Mouse (Mus musculus) heart, embryonic 16.5 days (tissue): Measurements from ENCODE around the gene Ankrd23. TPM values are rescaled to one million over a fixed set of nuclear protein-coding genes. Genes with fewer than 3 reads are reported as not detected.

Experiments used
- ATAC-seq: fragments of 200-750 bp; cut with Nextera tagmentation; replicated peaks from 2 replicates; pipeline ENCODE4 v1.8.0; 2017; ENCODE audit warnings: moderate number of reproducible peaks; ENCODE audit not compliant: insufficient read depth, low FRiP score; ENCODE audit errors: extremely low read depth
- H3K27ac ChIP-seq: fragments of 300-500 bp; sonication (generic); 2 replicates; pipeline ENCODE4 v1.5.1; 2014; ENCODE audit warnings: mild to moderate bottlenecking, low read length, control low read depth, moderate library complexity
- H3K27me3 ChIP-seq: fragments of 300-500 bp; sonication (generic); 2 replicates; pipeline ENCODE4 v1.6.1; 2014; ENCODE audit warnings: low read length, mixed read lengths; ENCODE audit not compliant: control insufficient read depth, insufficient read depth
- H3K36me3 ChIP-seq: fragments of 300-500 bp; sonication (generic); 2 replicates; pipeline ENCODE4 v1.6.1; 2014; ENCODE audit not compliant: control insufficient read depth, insufficient read depth
- H3K4me1 ChIP-seq: fragments of 300-500 bp; sonication (generic); 2 replicates; pipeline ENCODE4 v1.6.1; 2014; ENCODE audit warnings: low read length, mixed read lengths; ENCODE audit not compliant: control insufficient read depth, insufficient read depth
- H3K4me2 ChIP-seq: fragments of 300-500 bp; sonication (generic); 2 replicates; pipeline ENCODE4 v1.6.1; 2014; ENCODE audit warnings: low read depth, mild to moderate bottlenecking, control low read depth, low read length
- H3K4me3 ChIP-seq: fragments of 300-500 bp; sonication (generic); 2 replicates; pipeline ENCODE4 v1.5.1; 2014; ENCODE audit warnings: mild to moderate bottlenecking, control low read depth, low read length
- H3K9ac ChIP-seq: fragments of 300-500 bp; sonication (generic); 2 replicates; pipeline ENCODE4 v1.6.1; 2014; ENCODE audit warnings: low read length, control low read depth
- H3K9me3 ChIP-seq: fragments of 300-500 bp; sonication (generic); replicated peaks from 2 replicates; pipeline ENCODE4 v1.6.1; 2016; ENCODE audit warnings: low read length; ENCODE audit not compliant: control insufficient read depth
- WGBS: fragments of 180-500 bp; shearing (Covaris S2); extraction: QIAGEN DNeasy Blood & Tissue Kit; methylation state at CpG from one replicate; pipeline ENCODE4 v1.1.7; 2014; 5-methylcytosine and 5-hydroxymethylcytosine counted together
- microRNA-seq: library from miRNA; unstranded; fragments of <30 nt; microRNA quantifications from one replicate; pipeline ENCODE4, GENCODE M21; 2017
- polyA plus RNA-seq: library from polyadenylated mRNA; unstranded; fragments of >200 nt; fragmentation: Nextera tagmentation; extraction: Ambion mirVana; gene quantifications from 2 replicates; pipeline ENCODE4 v1.2.1, GENCODE M21; 2015

The Ankrd23 gene
- polyA plus RNA-seq, 1 experiment from 2014 or later, result 30.2 TPM

DNA sequence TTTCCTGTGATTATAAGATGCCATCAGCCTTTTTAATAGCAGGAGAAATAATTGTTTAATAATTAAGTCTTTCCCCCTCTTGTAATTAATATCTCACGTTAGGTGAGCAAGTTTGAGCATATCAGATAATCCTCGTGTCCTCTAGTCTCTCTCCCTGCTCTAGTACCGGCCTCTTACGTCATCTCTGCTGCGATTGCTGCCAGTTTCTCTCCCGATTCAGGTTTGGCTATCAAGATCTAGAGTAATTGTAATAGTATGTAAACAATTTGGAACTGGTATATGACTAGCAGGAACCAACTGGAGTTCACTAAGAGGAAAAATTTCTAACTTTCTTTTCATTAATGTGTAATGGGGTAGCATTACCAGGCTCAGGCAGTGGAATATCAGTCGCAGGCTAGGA is 51.6 kb downstream of the Ankrd23 start:
- Histone ChIP-seq H3K27ac (no peak overlapping the region), H3K27me3 (no peaks in the 10 kb centered on the region), H3K4me2 (no peak overlapping the region), H3K9me3 (no peaks in the 10 kb centered on the region), H3K4me3 (no peak overlapping the region), H3K36me3 (no peaks in the 10 kb centered on the region), H3K4me1 (no peaks in the 10 kb centered on the region), H3K9ac (no peak overlapping the region)
- no peak for ATAC-seq
- 61% methylated on average over 7 of the region's 7 CpGs for WGBS

DNA sequence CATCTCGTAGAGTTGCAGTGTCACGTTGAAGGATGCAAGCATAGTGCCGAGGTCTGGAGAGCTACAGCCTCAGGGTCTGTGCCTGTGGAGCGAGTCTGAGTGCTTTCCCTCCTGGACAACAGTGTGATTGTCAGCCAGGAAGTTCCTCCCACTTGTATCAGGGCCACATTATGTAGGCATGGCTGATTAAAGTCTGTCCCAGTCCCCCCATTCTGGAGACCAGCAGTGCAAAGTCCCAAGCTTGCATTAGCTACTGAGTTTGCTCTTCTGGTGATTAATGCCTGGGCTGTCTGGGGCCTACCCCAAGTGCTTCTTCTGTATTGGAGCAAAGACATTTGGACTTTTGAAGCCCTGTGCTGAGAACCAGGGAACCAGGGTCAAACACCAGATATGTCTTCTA is 52.9 kb downstream of the Ankrd23 start:
- no peak overlapping the region for H3K9ac ChIP-seq
- no peaks in the 10 kb centered on the region for H3K9me3 ChIP-seq
- no peaks in the 10 kb centered on the region for H3K36me3 ChIP-seq
- ATAC-seq, result no peak
- H3K4me1 ChIP-seq, result no peaks in the 10 kb centered on the region
- no peak overlapping the region for H3K27ac ChIP-seq
- H3K4me3 ChIP-seq, result no peak overlapping the region
- no peak overlapping the region for H3K4me2 ChIP-seq
- H3K27me3 ChIP-seq, result no peaks in the 10 kb centered on the region
- WGBS, result 64% methylated on average over 4 of the region's 4 CpGs

Small RNA genes lying within 50 kb of the gene (microRNA-seq; reads per million reads assigned to microRNA genes)
- gene Gm47280, result not detected

Other genes with a start within 250 kb of the Ankrd23 start
- 14.2 and 17.1 TPM in 2 replicates for gene Arid5a, start 229.2 kb downstream of the Ankrd23 start, polyA plus RNA-seq
- 43.6 and 46.2 TPM in 2 replicates for gene Kansl3, start 167.7 kb downstream of the Ankrd23 start, polyA plus RNA-seq
- 1.0 and 1.2 TPM in 2 replicates for gene Fer1l5, start 164.6 kb downstream of the Ankrd23 start, polyA plus RNA-seq
- gene Lman2l, start 91.6 kb downstream of the Ankrd23 start, polyA plus RNA-seq, result 47.3 and 50.1 TPM in 2 replicates
- gene Cnnm4, start 65.3 kb downstream of the Ankrd23 start, polyA plus RNA-seq, result 6.6 and 6.9 TPM in 2 replicates
- gene Cnnm3, start 25.0 kb downstream of the Ankrd23 start, polyA plus RNA-seq, result 1.8 and 2.4 TPM in 2 replicates
- not detected in 2 replicates for gene Gm42417, start 2.5 kb upstream of the Ankrd23 start, polyA plus RNA-seq
- 31.1 and 32.5 TPM in 2 replicates for gene Ankrd39, start 10.6 kb upstream of the Ankrd23 start, polyA plus RNA-seq
- gene Sema4c, start 21.5 kb upstream of the Ankrd23 start, polyA plus RNA-seq, result 7.8 and 8.8 TPM in 2 replicates
- 0.62 and 1.6 TPM in 2 replicates for gene Fam178b, start 146.3 kb upstream of the Ankrd23 start, polyA plus RNA-seq
- gene Cox5b, start 154.6 kb upstream of the Ankrd23 start, polyA plus RNA-seq, result 1,342 and 1,400 TPM in 2 replicates
- gene 4933424G06Rik, start 173.3 kb upstream of the Ankrd23 start, polyA plus RNA-seq, result not detected in 2 replicates
- gene Actr1b, start 177.5 kb upstream of the Ankrd23 start, polyA plus RNA-seq, result 85.2 and 96.6 TPM in 2 replicates
- gene Zap70, start 224.9 kb upstream of the Ankrd23 start, polyA plus RNA-seq, result 2.8 and 9.0 TPM in 2 replicates